Comparison of ENCODE assay signal across 8 mouse cellular contexts in the genomic region with DNA sequence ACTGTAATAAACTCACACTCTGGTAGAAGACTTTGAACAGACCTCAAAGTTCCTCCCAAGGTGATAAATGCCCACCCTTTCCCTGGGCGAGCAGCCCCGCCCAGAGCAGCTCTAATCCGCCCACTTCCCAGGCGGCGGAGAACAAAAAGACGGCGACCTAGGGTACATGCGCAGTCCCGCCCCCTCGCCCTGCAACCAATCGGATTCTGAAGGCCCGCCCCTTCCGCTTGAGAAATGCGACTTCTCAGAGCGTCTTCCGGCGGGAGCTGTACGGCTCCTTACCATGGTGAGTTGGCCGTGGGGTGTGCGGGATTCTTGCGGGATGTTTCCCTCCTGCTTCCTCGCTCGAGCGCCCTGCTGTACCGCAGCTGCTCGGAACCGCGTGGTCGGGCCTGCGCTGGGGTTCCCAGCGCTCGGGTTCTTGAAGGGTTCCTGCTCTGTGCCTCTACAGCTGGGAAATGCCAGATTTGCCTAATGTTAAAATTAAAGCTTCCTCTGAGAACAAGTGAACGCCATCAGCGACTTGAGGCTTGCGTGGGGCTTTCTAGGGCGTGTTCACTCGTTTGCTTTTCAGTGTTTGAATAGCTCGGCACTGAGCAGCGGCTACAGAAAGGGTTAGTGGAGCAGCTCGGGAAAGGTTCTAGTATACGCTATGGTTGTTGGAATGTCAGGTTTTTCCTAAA. TPM values are rescaled to one million over a fixed set of nuclear protein-coding genes. Genes with fewer than 3 reads are reported as not detected.
DNase-seq lines count a peak whose midpoint lies in the region; ATAC-seq and TF ChIP-seq lines count a peak whose summit lies in the region.

A gene (plus strand): TSS at position 226 of the 683 bp plus-strand sequence.

- WGBS in kidney, embryonic 14.5 days = under 1% methylated on average over 41 of the region's 41 CpGs
- WGBS in limb, embryonic 15.5 days = under 1% methylated on average over 41 of the region's 41 CpGs

- no peak for TF ChIP-seq CTCF in bone marrow macrophage, adult 2 months (IDR thresholded peaks at IDR 0.05; ENCODE audit: low read depth, low read length)
- no peak for TF ChIP-seq CTCF in embryonic fibroblast, embryonic 13.5 days (IDR thresholded peaks at IDR 0.05; ENCODE audit: borderline replicate concordance, insufficient read depth, low read length)

- no peaks in the 10 kb centered on the region; the same call in 1 of the 2 replicates for H3K36me3 ChIP-seq in kidney, embryonic 14.5 days (ENCODE audit: control insufficient read depth, insufficient read depth, low read length)
- no peaks in the 10 kb centered on the region for H3K36me3 ChIP-seq in limb, embryonic 15.5 days

- no peaks in the 10 kb centered on the region for H3K9me3 ChIP-seq in kidney, embryonic 14.5 days (ENCODE audit: control insufficient read depth, low read length)
- H3K9me3 ChIP-seq in limb, embryonic 15.5 days = no peaks in the 10 kb centered on the region

- TF ChIP-seq POLR2A in bone marrow macrophage, adult 2 months (IDR thresholded peaks at IDR 0.05; ENCODE audit: borderline replicate concordance, low read depth, low read length) = 0 out of 2 replicates have a peak, but pooled peaks have one; percentile 4
- peak; percentile 95 for TF ChIP-seq POLR2A in embryonic fibroblast, embryonic 13.5 days (IDR thresholded peaks at IDR 0.05; ENCODE audit: low read depth, low read length)

- H3K4me1 ChIP-seq in bone marrow macrophage, adult 2 months (ENCODE audit: control insufficient read depth, insufficient read depth, low read length) = peaks cover 12% of the 10 kb centered on the region
- no peaks in the 10 kb centered on the region; the same call in 1 of the 2 replicates for H3K4me1 ChIP-seq in embryonic fibroblast, embryonic 13.5 days (ENCODE audit: control insufficient read depth, insufficient read depth, low read length)
- H3K4me1 ChIP-seq in kidney, embryonic 14.5 days (ENCODE audit: control insufficient read depth, insufficient read depth, low read length) = no peaks in the 10 kb centered on the region
- H3K4me1 ChIP-seq in limb, embryonic 15.5 days = peaks cover 6% of the 10 kb centered on the region; the same call in 1 of the 2 replicates

- no peaks in the 10 kb centered on the region for H3K27me3 ChIP-seq in kidney, embryonic 14.5 days (ENCODE audit: control insufficient read depth, insufficient read depth, low read length)
- no peaks in the 10 kb centered on the region for H3K27me3 ChIP-seq in limb, embryonic 15.5 days

- peak; percentile 99 for ATAC-seq in kidney, embryonic 14.5 days (ENCODE audit: low FRiP score, low TSS enrichment)
- peak; percentile 99 for ATAC-seq in limb, embryonic 15.5 days (ENCODE audit: insufficient number of reproducible peaks, low FRiP score, low TSS enrichment, low read depth)

- H3K4me3 ChIP-seq in bone marrow macrophage, adult 2 months (ENCODE audit: insufficient read depth, low read length) = peak within 1 kb of the TSS; percentile 86
- peak within 1 kb of the TSS; percentile 97 for H3K4me3 ChIP-seq in embryonic fibroblast, embryonic 13.5 days (ENCODE audit: insufficient read depth, low read length)
- H3K4me3 ChIP-seq in kidney, embryonic 14.5 days (ENCODE audit: low read length) = peak within 1 kb of the TSS; percentile 82
- peak within 1 kb of the TSS; percentile 58 for H3K4me3 ChIP-seq in limb, embryonic 15.5 days

- peak within 1 kb of the TSS; percentile 91 for H3K9ac ChIP-seq in kidney, embryonic 14.5 days (ENCODE audit: low read depth, low read length)
- peak within 1 kb of the TSS; percentile 72 for H3K9ac ChIP-seq in limb, embryonic 15.5 days

- peak; percentile 98 for DNase-seq in A20 (ENCODE audit: low read depth, low spot score)
- DNase-seq in heart, adult 9 months (ENCODE audit: low spot score in 2 of 2) = peak; percentile 94 to 96
- DNase-seq in monocyte, adult 2 months (ENCODE audit: low read depth in 1 of 2, low spot score in 2 of 2) = peak; percentile 80 to 90
- peak; percentile 95 to 97 for DNase-seq in spleen, postnatal 36 days (ENCODE audit: low spot score in 2 of 2)

- H3K27ac ChIP-seq in bone marrow macrophage, adult 2 months (ENCODE audit: insufficient read depth, low read depth, low read length) = peak within 1 kb of the TSS; percentile 76
- peak within 1 kb of the TSS; percentile 81 for H3K27ac ChIP-seq in embryonic fibroblast, embryonic 13.5 days (ENCODE audit: insufficient read depth, low read length)
- H3K27ac ChIP-seq in kidney, embryonic 14.5 days (ENCODE audit: low read depth, low read length) = peak within 1 kb of the TSS; percentile 79
- peak within 1 kb of the TSS; percentile 89 for H3K27ac ChIP-seq in limb, embryonic 15.5 days

- H3K4me2 ChIP-seq in kidney, embryonic 14.5 days (replicated peaks; ENCODE audit: low read depth, low read length) = peak within 1 kb of the TSS; percentile 48
- peak within 1 kb of the TSS; percentile 56 for H3K4me2 ChIP-seq in limb, embryonic 15.5 days

RNA-seq across cellular contexts. Expression of the gene that starts here (rescaled TPM):
- 22.5 and 24.2 TPM in 2 replicates for polyA plus RNA-seq in bone marrow macrophage, adult 2 months (2012; ENCODE audit: insufficient read depth, insufficient read length, missing spikeins)
- 43.5 and 45.9 TPM in 2 replicates for polyA plus RNA-seq in embryonic fibroblast, embryonic 13.5 days (2011; ENCODE audit: insufficient read length, low read depth, missing spikeins)
- 46.2 and 47.4 TPM in 2 replicates for polyA plus RNA-seq in kidney, embryonic 14.5 days (2014; fragmentation: Nextera tagmentation; extraction: Ambion mirVana)
- polyA plus RNA-seq in limb, embryonic 15.5 days (2015; fragmentation: Nextera tagmentation; extraction: Ambion mirVana) = 38.7 and 40.9 TPM in 2 replicates

Comparison
In these comparisons a context has a peak if more than half of its experiments do, and no peak if none do; other contexts are left out.
1. Peak in every context shown above with its lines: DNase-seq, ATAC-seq, H3K4me3 ChIP-seq and H3K27ac ChIP-seq.